Mouse (Mus musculus): ENCODE results near the gene Lmna.

Lmna gene

GRCm38 (mm10) chr3:88509692-88510420, at the start of gene Lmna:
Gene Lmna, minus strand, starts transcription at chr3:88509956.
- peak; percentile 99 for DNase-seq

GRCm38 (mm10) chr3:88556616-88557015, 46.9 kb upstream of the Lmna start:
- no peak for DNase-seq

- DNase-seq, result no peak
These were observed 46.0 kb upstream of the Lmna start for GRCm38 (mm10) chr3:88555731-88556130.

GRCm38 (mm10) chr3:88555069-88555605, 45.4 kb upstream of the Lmna start:
- DNase-seq, result no peak

GRCm38 (mm10) chr3:88553880-88554586, 44.3 kb upstream of the Lmna start:
- peak; percentile 57 for DNase-seq

- DNase-seq, result peak; percentile 93
These were observed 43.7 kb upstream of the Lmna start, which contains the start of gene Ubqln4 for GRCm38 (mm10) chr3:88553525-88553879. Gene Ubqln4, plus strand, starts transcription at chr3:88553758.

GRCm38 (mm10) chr3:88552676-88553524, 43.1 kb upstream of the Lmna start, which contains the start of gene Lamtor2:
Gene Lamtor2, minus strand, starts transcription at chr3:88553074.
- peak; percentile 99 for DNase-seq

GRCm38 (mm10) chr3:88552082-88552645, 42.4 kb upstream of the Lmna start:
- DNase-seq, result no peak

GRCm38 (mm10) chr3:88551586-88551985, 41.8 kb upstream of the Lmna start:
- no peak for DNase-seq

- DNase-seq, result peak; percentile 90
These were observed 38.6 kb upstream of the Lmna start, which contains the start of gene Rab25 for GRCm38 (mm10) chr3:88548180-88548917. Gene Rab25, minus strand, starts transcription at chr3:88548300.

- DNase-seq, result no peak
These were observed 37.1 kb upstream of the Lmna start for GRCm38 (mm10) chr3:88546674-88547418.

GRCm38 (mm10) chr3:88544955-88545591, 35.3 kb upstream of the Lmna start:
- DNase-seq, result no peak

GRCm38 (mm10) chr3:88544514-88544913, 34.8 kb upstream of the Lmna start:
- DNase-seq, result peak; percentile 60

- DNase-seq, result no peak
These were observed 34.1 kb upstream of the Lmna start for GRCm38 (mm10) chr3:88543651-88544410.

- DNase-seq, result no peak
These were observed 33.4 kb upstream of the Lmna start for GRCm38 (mm10) chr3:88543174-88543573.

- no peak for DNase-seq
These were observed 32.7 kb upstream of the Lmna start for GRCm38 (mm10) chr3:88542486-88542885.

GRCm38 (mm10) chr3:88541622-88542401, 32.1 kb upstream of the Lmna start:
- DNase-seq, result no peak

- no peak for DNase-seq
These were observed 30.3 kb upstream of the Lmna start for GRCm38 (mm10) chr3:88540085-88540484.

GRCm38 (mm10) chr3:88539397-88539796, 29.6 kb upstream of the Lmna start:
- no peak for DNase-seq
